Comparison of ENCODE assay signal across 16 mouse cellular contexts in genomic region chr4:153992715-153993114, GRCm38 (mm10). TPM values are rescaled to one million over a fixed set of nuclear protein-coding genes. Genes with fewer than 3 reads are reported as not detected.
DNase-seq lines count a peak whose midpoint lies in the region; ATAC-seq lines count a peak whose summit lies in the region.
"Had no signal": no experiment of that assay in that cellular context is flagged by ENCODE, and none has a peak within 500 bp of the region (broad histone marks: within the 10 kb centered on the region; RNA-seq: fewer than 3 reads in every experiment).

No protein-coding gene starts in this region.

- 87% methylated on average over 10 of the region's 10 CpGs for WGBS in kidney, embryonic 14.5 days

- no peak overlapping the region for H3K4me3 ChIP-seq in kidney, embryonic 14.5 days (ENCODE audit: low read length)
- H3K4me3 ChIP-seq: embryonic facial prominence, embryonic 10.5 days; forebrain, embryonic 13.5 days; heart, embryonic 12.5 days; hindbrain, embryonic 10.5 days; intestine, embryonic 15.5 days had no signal

- intact Hi-C loops in left cerebral cortex, postnatal 36 days (cut with DNase I) = no loop called here

- ATAC-seq in kidney, embryonic 14.5 days (ENCODE audit: low FRiP score, low TSS enrichment) = no peak
- ATAC-seq: forebrain, embryonic 13.5 days; forebrain, postnatal 0 days; intestine, embryonic 15.5 days had no signal

- no peaks in the 10 kb centered on the region for H3K4me1 ChIP-seq in kidney, embryonic 14.5 days (ENCODE audit: control insufficient read depth, insufficient read depth, low read length)
- H3K4me1 ChIP-seq: embryonic facial prominence, embryonic 10.5 days; forebrain, embryonic 13.5 days; heart, embryonic 12.5 days; hindbrain, embryonic 10.5 days; intestine, embryonic 15.5 days had no signal

- H3K4me2 ChIP-seq in kidney, embryonic 14.5 days (replicated peaks; ENCODE audit: low read depth, low read length) = no peak overlapping the region
- H3K4me2 ChIP-seq: forebrain, embryonic 13.5 days; heart, embryonic 12.5 days; hindbrain, embryonic 14.5 days; intestine, embryonic 15.5 days had no signal

- DNase-seq in adrenal gland, postnatal 10 days = peak; percentile 17
- DNase-seq in adrenal gland, adult 2 months = no peak
- peak; percentile 17 to 32 for DNase-seq in cerebellum, postnatal 36 days
- DNase-seq in cerebellum, adult 18-20 months = no peak
- peak; percentile 25 to 54 for DNase-seq in kidney, postnatal 36 days
- no peak for DNase-seq in left cerebral cortex, postnatal 36 days (ENCODE audit: low spot score in 2 of 2)
- DNase-seq: cerebellum, adult 11-12 months; forebrain, postnatal 0 days; gastrocnemius, postnatal 14 days had no signal

- peaks cover 82% of the 10 kb centered on the region for H3K36me3 ChIP-seq in kidney, embryonic 14.5 days (ENCODE audit: control insufficient read depth, insufficient read depth, low read length)

- no peaks in the 10 kb centered on the region for H3K9me3 ChIP-seq in kidney, embryonic 14.5 days (ENCODE audit: control insufficient read depth, low read length)
- H3K9me3 ChIP-seq: embryonic facial prominence, embryonic 10.5 days; forebrain, embryonic 13.5 days; heart, embryonic 12.5 days; hindbrain, embryonic 10.5 days; intestine, embryonic 15.5 days had no signal

- H3K9ac ChIP-seq in kidney, embryonic 14.5 days (ENCODE audit: low read depth, low read length) = no peak overlapping the region
- H3K9ac ChIP-seq: forebrain, embryonic 13.5 days; forebrain, postnatal 0 days; heart, embryonic 12.5 days; hindbrain, embryonic 14.5 days; intestine, embryonic 15.5 days had no signal

- H3K27me3 ChIP-seq in kidney, embryonic 14.5 days (ENCODE audit: control insufficient read depth, insufficient read depth, low read length) = no peaks in the 10 kb centered on the region
- H3K27me3 ChIP-seq: forebrain, embryonic 13.5 days; heart, embryonic 12.5 days; intestine, embryonic 15.5 days had no signal

- no peak overlapping the region for H3K27ac ChIP-seq in kidney, embryonic 14.5 days (ENCODE audit: low read depth, low read length)
- H3K27ac ChIP-seq: embryonic facial prominence, embryonic 10.5 days; forebrain, embryonic 13.5 days; hindbrain, embryonic 10.5 days; hindbrain, embryonic 14.5 days; intestine, embryonic 15.5 days had no signal

RNA-seq across cellular contexts. Expression of gene Cep104, which starts 17.7 kb away (rescaled TPM):
- total RNA-seq in adrenal gland, postnatal 10 days (2021) = 10 to 100 TPM; 18.0 to 19.0 TPM
- total RNA-seq in adrenal gland, adult 2 months (2021) = 10 to 100 TPM; 25.6 to 25.7 TPM
- polyA plus RNA-seq in adrenal gland, adult 2 months (2012; rRNA removed) = 18.4 and 22.4 TPM in 2 replicates
- polyA plus RNA-seq in kidney, embryonic 14.5 days (2014; fragmentation: Nextera tagmentation; extraction: Ambion mirVana) = 11.4 and 17.4 TPM in 2 replicates
- total RNA-seq in left cerebral cortex, postnatal 36 days (2021) = 10 to 100 TPM; 30.8 to 35.9 TPM

RNA-seq across cellular contexts. Expression of gene Dffb, which starts 17.8 kb away (rescaled TPM):
- 1 to 10 TPM; 5.2 to 8.0 TPM for total RNA-seq in adrenal gland, postnatal 10 days (2021)
- total RNA-seq in adrenal gland, adult 2 months (2021) = 1 to 10 TPM; 2.9 to 3.7 TPM
- 12.7 and 13.5 TPM in 2 replicates for polyA plus RNA-seq in adrenal gland, adult 2 months (2012; rRNA removed)
- 11.1 and 14.1 TPM in 2 replicates for polyA plus RNA-seq in kidney, embryonic 14.5 days (2014; fragmentation: Nextera tagmentation; extraction: Ambion mirVana)
- 10 to 100 TPM; 10.5 to 15.3 TPM for total RNA-seq in left cerebral cortex, postnatal 36 days (2021)

RNA-seq across cellular contexts. Expression of gene Lrrc47, which starts 18.8 kb away (rescaled TPM):
- 10 to 100 TPM; 40.7 to 43.3 TPM for total RNA-seq in adrenal gland, postnatal 10 days (2021)
- 10 to 100 TPM; 39.7 to 53.8 TPM for total RNA-seq in adrenal gland, adult 2 months (2021)
- polyA plus RNA-seq in adrenal gland, adult 2 months (2012; rRNA removed) = 75.9 and 89.1 TPM in 2 replicates
- 12.1 and 13.6 TPM in 2 replicates for polyA plus RNA-seq in kidney, embryonic 14.5 days (2014; fragmentation: Nextera tagmentation; extraction: Ambion mirVana)
- total RNA-seq in left cerebral cortex, postnatal 36 days (2021) = 10 to 100 TPM; 63.2 to 63.8 TPM

RNA-seq across cellular contexts. Expression of gene Smim1, which starts 33.3 kb away (rescaled TPM):
- total RNA-seq in adrenal gland, postnatal 10 days (2021) = 10 to 100 TPM; 28.6 to 32.6 TPM
- 10 to 100 TPM; 54.7 to 69.5 TPM for total RNA-seq in adrenal gland, adult 2 months (2021)
- 130 and 143 TPM in 2 replicates for polyA plus RNA-seq in adrenal gland, adult 2 months (2012; rRNA removed)
- 29.9 and 35.4 TPM in 2 replicates for polyA plus RNA-seq in kidney, embryonic 14.5 days (2014; fragmentation: Nextera tagmentation; extraction: Ambion mirVana)
- total RNA-seq in left cerebral cortex, postnatal 36 days (2021) = 10 to 100 TPM; 10.3 to 14.1 TPM

RNA-seq across cellular contexts. Expression of gene A430005L14Rik, which starts 35.7 kb away (rescaled TPM):
- total RNA-seq in adrenal gland, postnatal 10 days (2021) = 10 to 100 TPM; 20.4 to 22.3 TPM
- total RNA-seq in adrenal gland, adult 2 months (2021) = 10 to 100 TPM; 18.0 to 19.9 TPM
- polyA plus RNA-seq in adrenal gland, adult 2 months (2012; rRNA removed) = 45.5 and 47.9 TPM in 2 replicates
- 104 and 115 TPM in 2 replicates for polyA plus RNA-seq in kidney, embryonic 14.5 days (2014; fragmentation: Nextera tagmentation; extraction: Ambion mirVana)
- total RNA-seq in left cerebral cortex, postnatal 36 days (2021) = 10 to 100 TPM; 24.6 to 26.4 TPM

Comparison
In these comparisons a context has a peak if more than half of its experiments do, and no peak if none do; other contexts are left out.
1. DNase-seq: peak in adrenal gland, postnatal 10 days (single experiment), cerebellum, postnatal 36 days (2 of 2) and kidney, postnatal 36 days (2 of 2); none in adrenal gland, adult 2 months (single experiment), cerebellum, adult 18-20 months (0 of 2) and left cerebral cortex, postnatal 36 days (0 of 2).